Comparison of ENCODE assay signal across 35 mouse cellular contexts in genomic region chrX:10239515-10239914, GRCm38 (mm10). TPM values are rescaled to one million over a fixed set of nuclear protein-coding genes. Genes with fewer than 3 reads are reported as not detected.
DNase-seq lines count a peak whose midpoint lies in the region; ATAC-seq lines count a peak whose summit lies in the region.
"Had no signal": no experiment of that assay in that cellular context is flagged by ENCODE, and none has a peak within 500 bp of the region (broad histone marks: within the 10 kb centered on the region; RNA-seq: fewer than 3 reads in every experiment).

No protein-coding gene starts in this region.

- H3K36me3 ChIP-seq in liver, embryonic 12.5 days, result no peaks in the 10 kb centered on the region
- H3K36me3 ChIP-seq in intestine, embryonic 16.5 days (ENCODE audit: control insufficient read depth, insufficient read depth, low read length), result no peaks in the 10 kb centered on the region
- H3K36me3 ChIP-seq in liver, embryonic 16.5 days (ENCODE audit: control insufficient read depth, insufficient read depth), result no peaks in the 10 kb centered on the region
- no peaks in the 10 kb centered on the region for H3K36me3 ChIP-seq in heart, embryonic 11.5 days (ENCODE audit: control insufficient read depth, insufficient read depth, low read length)
- H3K36me3 ChIP-seq: embryonic facial prominence, embryonic 13.5 days; forebrain, embryonic 10.5 days; forebrain, embryonic 15.5 days; heart, embryonic 12.5 days; hindbrain, embryonic 13.5 days; limb, embryonic 10.5 days; limb, embryonic 15.5 days; midbrain, embryonic 12.5 days; neural tube, embryonic 13.5 days had no signal

- 48% methylated on average over 4 of the region's 4 CpGs for WGBS in liver, embryonic 12.5 days (ENCODE audit: insufficient replicate concordance)
- 48% methylated on average over 4 of the region's 4 CpGs for WGBS in intestine, embryonic 16.5 days
- 58% methylated on average over 4 of the region's 4 CpGs for WGBS in liver, embryonic 16.5 days (ENCODE audit: insufficient replicate concordance)
- 67% methylated on average over 4 of the region's 4 CpGs for WGBS in heart, embryonic 11.5 days (ENCODE audit: insufficient replicate concordance)

- no peak overlapping the region for H3K9ac ChIP-seq in liver, embryonic 12.5 days
- H3K9ac ChIP-seq in intestine, embryonic 16.5 days (ENCODE audit: low read depth, low read length), result no peak overlapping the region
- H3K9ac ChIP-seq in liver, embryonic 16.5 days (ENCODE audit: low read depth, low read length), result no peak overlapping the region
- H3K9ac ChIP-seq in heart, embryonic 11.5 days (ENCODE audit: low read depth, low read length), result no peak overlapping the region
- H3K9ac ChIP-seq: embryonic facial prominence, embryonic 13.5 days; forebrain, embryonic 15.5 days; heart, embryonic 12.5 days; hindbrain, embryonic 13.5 days; limb, embryonic 15.5 days; midbrain, embryonic 12.5 days; neural tube, embryonic 13.5 days had no signal

- H3K4me2 ChIP-seq in liver, embryonic 12.5 days, result no peak overlapping the region
- H3K4me2 ChIP-seq in intestine, embryonic 16.5 days (ENCODE audit: low read depth, low read length), result no peak overlapping the region
- no peak overlapping the region for H3K4me2 ChIP-seq in liver, embryonic 16.5 days (ENCODE audit: low read depth, low read length)
- no peak overlapping the region for H3K4me2 ChIP-seq in heart, embryonic 11.5 days
- H3K4me2 ChIP-seq: embryonic facial prominence, embryonic 13.5 days; forebrain, embryonic 15.5 days; heart, embryonic 12.5 days; hindbrain, embryonic 13.5 days; limb, embryonic 15.5 days; midbrain, embryonic 12.5 days; neural tube, embryonic 13.5 days had no signal

- no peaks in the 10 kb centered on the region for H3K4me1 ChIP-seq in liver, embryonic 12.5 days
- H3K4me1 ChIP-seq in intestine, embryonic 16.5 days (ENCODE audit: control insufficient read depth, insufficient read depth, low read length), result no peaks in the 10 kb centered on the region
- no peaks in the 10 kb centered on the region for H3K4me1 ChIP-seq in liver, embryonic 16.5 days (ENCODE audit: control insufficient read depth, low read depth, low read length)
- no peaks in the 10 kb centered on the region for H3K4me1 ChIP-seq in heart, embryonic 11.5 days (ENCODE audit: control insufficient read depth, insufficient read depth, low read length)
- H3K4me1 ChIP-seq: embryonic facial prominence, embryonic 13.5 days; forebrain, embryonic 10.5 days; forebrain, embryonic 15.5 days; heart, embryonic 12.5 days; hindbrain, embryonic 13.5 days; limb, embryonic 10.5 days; limb, embryonic 15.5 days; megakaryocyte, embryonic 14.5 days; midbrain, embryonic 12.5 days; neural tube, embryonic 13.5 days had no signal

- no peaks in the 10 kb centered on the region for H3K27me3 ChIP-seq in liver, embryonic 12.5 days (replicated peaks)
- no peaks in the 10 kb centered on the region for H3K27me3 ChIP-seq in intestine, embryonic 16.5 days (replicated peaks; ENCODE audit: control insufficient read depth, insufficient read depth, low read length)
- no peaks in the 10 kb centered on the region for H3K27me3 ChIP-seq in liver, embryonic 16.5 days (ENCODE audit: control insufficient read depth, insufficient read depth, low read depth, low read length)
- no peaks in the 10 kb centered on the region for H3K27me3 ChIP-seq in heart, embryonic 11.5 days (ENCODE audit: control insufficient read depth, insufficient read depth, low read length)
- H3K27me3 ChIP-seq: embryonic facial prominence, embryonic 13.5 days; forebrain, embryonic 15.5 days; heart, embryonic 12.5 days; hindbrain, embryonic 13.5 days; limb, embryonic 15.5 days; midbrain, embryonic 12.5 days; neural tube, embryonic 13.5 days had no signal

- H3K4me3 ChIP-seq in liver, embryonic 12.5 days, result no peak overlapping the region
- H3K4me3 ChIP-seq in intestine, embryonic 16.5 days (ENCODE audit: low read length), result no peak overlapping the region
- no peak overlapping the region for H3K4me3 ChIP-seq in liver, embryonic 16.5 days (ENCODE audit: low read depth, low read length)
- H3K4me3 ChIP-seq in heart, embryonic 11.5 days (ENCODE audit: low read depth, low read length), result no peak overlapping the region
- H3K4me3 ChIP-seq: embryonic facial prominence, embryonic 13.5 days; forebrain, embryonic 10.5 days; forebrain, embryonic 15.5 days; heart, embryonic 12.5 days; hindbrain, embryonic 13.5 days; limb, embryonic 10.5 days; limb, embryonic 15.5 days; megakaryocyte, embryonic 14.5 days; midbrain, embryonic 12.5 days; neural tube, embryonic 13.5 days had no signal

- no peak overlapping the region for H3K27ac ChIP-seq in liver, embryonic 12.5 days
- H3K27ac ChIP-seq in intestine, embryonic 16.5 days (ENCODE audit: low read length), result no peak overlapping the region; the same call in 1 of the 2 replicates
- H3K27ac ChIP-seq in liver, embryonic 16.5 days (ENCODE audit: low read length), result peak overlapping the region; percentile 33; the same call in 1 of the 2 replicates
- no peak overlapping the region for H3K27ac ChIP-seq in heart, embryonic 11.5 days (ENCODE audit: low read depth, low read length)
- H3K27ac ChIP-seq: embryonic facial prominence, embryonic 13.5 days; forebrain, embryonic 10.5 days; forebrain, embryonic 15.5 days; hindbrain, embryonic 13.5 days; kidney, postnatal 0 days; limb, embryonic 10.5 days; limb, embryonic 15.5 days; midbrain, embryonic 12.5 days; neural tube, embryonic 13.5 days had no signal

- DNase-seq in liver, result no peak
- DNase-seq in layer of hippocampus, adult 11-12 months (ENCODE audit: low spot score), result no peak
- DNase-seq in left cerebral cortex, postnatal 36 days (ENCODE audit: low spot score in 2 of 2), result no peak
- DNase-seq: adrenal gland, postnatal 10 days; cerebellum, adult 11 months; cerebellum, adult 9-10 months; gastrocnemius, postnatal 25 days; heart, adult 18-20 months; heart, postnatal 4 days; kidney, adult 2 months; kidney, postnatal 4 days; layer of hippocampus, postnatal 36 days; lung, postnatal 4 days; right cerebral cortex, postnatal 4 days; thymus, postnatal 4 days had no signal

- intact Hi-C loops in left cerebral cortex, postnatal 36 days (cut with DNase I), result loop anchor here (5.0 kb wide), 1 partner anchor 248 kb away; the partner anchor contains the start of gene Tspan7

- H3K9me3 ChIP-seq in liver, embryonic 12.5 days (replicated peaks), result no peaks in the 10 kb centered on the region
- no peaks in the 10 kb centered on the region for H3K9me3 ChIP-seq in intestine, embryonic 16.5 days (ENCODE audit: control insufficient read depth, low read length)
- H3K9me3 ChIP-seq in liver, embryonic 16.5 days (replicated peaks; ENCODE audit: control insufficient read depth, low read length), result no peaks in the 10 kb centered on the region
- no peaks in the 10 kb centered on the region for H3K9me3 ChIP-seq in heart, embryonic 11.5 days (replicated peaks; ENCODE audit: control insufficient read depth, low read length)
- H3K9me3 ChIP-seq: embryonic facial prominence, embryonic 13.5 days; forebrain, embryonic 10.5 days; forebrain, embryonic 15.5 days; heart, embryonic 12.5 days; hindbrain, embryonic 13.5 days; limb, embryonic 10.5 days; limb, embryonic 15.5 days; megakaryocyte, embryonic 14.5 days; midbrain, embryonic 12.5 days; neural tube, embryonic 13.5 days had no signal

- 0 out of 2 replicates have a peak, but pooled peaks have one; percentile 27 for ATAC-seq in liver, embryonic 12.5 days
- peak; percentile 96 for ATAC-seq in intestine, embryonic 16.5 days
- peak; percentile 85 for ATAC-seq in liver, embryonic 16.5 days (ENCODE audit: low read depth)
- ATAC-seq in heart, embryonic 11.5 days (replicated peaks; ENCODE audit: insufficient number of reproducible peaks, low FRiP score, low TSS enrichment), result no peak
- ATAC-seq: CD4-positive, CD25-positive, alpha-beta regulatory T cell, adult 4 months; forebrain, embryonic 15.5 days had no signal

RNA-seq across cellular contexts. Expression of gene Otc, which starts 12.6 kb away (rescaled TPM):
- 16.8 and 18.2 TPM in 2 replicates for polyA plus RNA-seq in liver, embryonic 12.5 days (2016; fragmentation: Nextera tagmentation; extraction: Ambion mirVana)
- 87.6 and 103 TPM in 2 replicates for polyA plus RNA-seq in intestine, embryonic 16.5 days (2015; fragmentation: Nextera tagmentation; extraction: Ambion mirVana)
- 60.1 and 63.5 TPM in 2 replicates for polyA plus RNA-seq in liver, embryonic 16.5 days (2015; fragmentation: Nextera tagmentation; extraction: Ambion mirVana)
- 0.21 TPM in 1 of 2 replicates, not detected in the other for polyA plus RNA-seq in heart, embryonic 11.5 days (2014; fragmentation: Nextera tagmentation; extraction: Ambion mirVana)
- not detected for total RNA-seq in left cerebral cortex, postnatal 36 days (2021)
- total RNA-seq: gastrocnemius, postnatal 25 days; heart, adult 18-20 months; heart, postnatal 4 days; layer of hippocampus, postnatal 36 days had no signal
- polyA plus RNA-seq: CD4-positive, CD25-positive, alpha-beta regulatory T cell, adult 4 months; cortical plate, adult 2 months; embryonic facial prominence, embryonic 13.5 days; forebrain, embryonic 10.5 days; forebrain, embryonic 15.5 days; frontal cortex, adult 2 months; heart, embryonic 12.5 days; heart, postnatal 0 days; kidney, adult 2 months; kidney, postnatal 0 days; limb, embryonic 10.5 days; limb, embryonic 15.5 days; midbrain, embryonic 12.5 days; neural tube, embryonic 13.5 days; thymus, postnatal 0 days had no signal

RNA-seq across cellular contexts. Expression of gene Rpgr, which starts 22.8 kb away (rescaled TPM):
- 5.3 and 5.4 TPM in 2 replicates for polyA plus RNA-seq in liver, embryonic 12.5 days (2016; fragmentation: Nextera tagmentation; extraction: Ambion mirVana)
- polyA plus RNA-seq in intestine, embryonic 16.5 days (2015; fragmentation: Nextera tagmentation; extraction: Ambion mirVana), result 8.9 and 11.1 TPM in 2 replicates
- 2.0 and 2.2 TPM in 2 replicates for polyA plus RNA-seq in liver, embryonic 16.5 days (2015; fragmentation: Nextera tagmentation; extraction: Ambion mirVana)
- 12.2 and 12.8 TPM in 2 replicates for polyA plus RNA-seq in heart, embryonic 11.5 days (2014; fragmentation: Nextera tagmentation; extraction: Ambion mirVana)
- total RNA-seq in left cerebral cortex, postnatal 36 days (2021), result 10 to 100 TPM; 16.4 to 24.3 TPM

Comparison
In these comparisons a context has a peak if more than half of its experiments do, and no peak if none do; other contexts are left out.
1. RNA of gene Otc, which starts 12.6 kb away (polyA plus RNA-seq): 87.6 to 103 TPM in intestine, embryonic 16.5 days, 60.1 to 63.5 TPM in liver, embryonic 16.5 days and 16.8 to 18.2 TPM in liver, embryonic 12.5 days; 0.21 TPM in heart, embryonic 11.5 days; every median in the first group is over 10 times any median in the second.